Mouse (Mus musculus) spleen, adult 2 months (tissue): ENCODE measurements around the gene Ncaph2.

Experiments
- CTCF ChIP-seq: fragments of 200-500 bp; IDR thresholded peaks from 2 replicates; pipeline ENCODE4 v1.5.1; 2011; ENCODE audit warnings: mild to moderate bottlenecking, inconsistent platforms; ENCODE audit not compliant: insufficient read depth, insufficient read length, insufficient replicate concordance; ENCODE audit errors: extremely low read depth
- POLR2A ChIP-seq: fragments of 200-500 bp; IDR thresholded peaks from 2 replicates; pipeline ENCODE4 v1.6.1; 2011; ENCODE audit warnings: low read depth, low read length, inconsistent platforms

GRCm38 (mm10) chr15:89336422-89336821, 19.1 kb upstream of the Ncaph2 start:
- TF ChIP-seq CTCF (no peak), POLR2A (no peak)
